Mouse (Mus musculus): ENCODE measurements at regions not wholly inside any gene's neighbourhood (a gene's known extent, or its start where the extent isn't known, plus 50 kb on each side); places are given as distances from the start of the nearest gene placed in this dataset.
"Not testable (repeated sequence)": the region's sequence is repeated elsewhere in the genome, so short reads cannot be mapped to it uniquely, and the experiment has no call there.

DNA sequence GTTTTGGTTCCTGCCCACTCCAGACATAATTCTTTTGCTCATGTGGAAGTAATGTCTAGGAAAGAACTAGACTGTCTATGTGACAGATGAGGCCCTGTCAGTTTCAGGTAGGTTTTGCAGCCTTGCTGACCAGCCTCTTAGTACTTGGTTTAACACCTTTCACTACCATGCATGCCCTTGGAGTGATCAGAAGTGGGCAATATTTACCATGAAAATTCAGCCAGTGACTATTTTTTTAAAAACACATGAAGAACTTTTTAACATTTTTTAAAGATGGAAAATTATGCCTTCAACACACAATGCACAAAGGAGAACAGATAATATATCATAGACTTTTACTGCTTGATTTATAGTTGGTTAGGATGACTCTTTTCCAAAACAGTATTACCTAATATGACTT, 58.1 kb downstream of the Cox7c start:
- intact Hi-C loops (cut with DNase I), result no loop called here
- no peak for DNase-seq

DNA sequence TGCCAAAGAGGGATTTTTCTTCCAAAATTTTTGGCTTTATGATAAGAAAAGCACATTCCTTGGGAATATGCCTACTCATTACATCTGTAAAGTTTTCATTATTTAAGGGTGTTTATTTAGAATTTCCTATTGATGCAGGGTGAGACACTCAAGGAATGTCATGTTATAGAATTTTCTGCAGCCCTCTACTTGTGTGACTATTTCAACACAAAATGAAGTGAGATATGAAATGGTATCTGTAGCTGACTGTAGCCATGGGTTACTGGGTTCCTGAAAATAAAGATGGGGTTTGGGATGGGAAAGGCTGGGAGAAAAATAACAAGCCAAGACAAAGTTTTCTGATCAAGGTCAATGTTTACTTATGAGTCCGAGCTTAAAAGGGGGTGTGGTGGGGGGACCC, 64.6 kb downstream of the Cox7c start:
- intact Hi-C loops (cut with DNase I), result no loop called here

DNA sequence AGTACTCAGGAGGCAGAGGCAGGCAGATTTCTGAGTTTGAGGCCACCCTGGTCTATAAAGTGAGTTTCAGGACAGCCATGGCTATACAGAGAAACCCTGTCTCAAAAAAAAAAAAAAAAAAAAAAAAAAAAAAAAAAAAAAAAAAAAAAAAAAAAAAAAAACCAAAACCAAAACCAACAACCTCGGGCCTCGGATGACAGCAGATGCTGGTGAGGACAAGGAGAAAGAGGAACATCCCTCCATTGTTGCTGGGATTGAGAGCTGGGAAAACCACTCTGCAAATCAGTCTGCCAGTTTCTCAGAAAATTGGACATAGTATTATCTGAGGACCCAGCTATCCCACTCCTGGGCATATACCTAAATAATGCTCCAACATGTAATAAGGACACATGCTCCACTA, 82.7 kb downstream of the Cox7c start:
- intact Hi-C loops (cut with DNase I); DNase-seq: not testable (repeated sequence)

More for the DNA sequence above, 64.6 kb downstream of the Cox7c start:
- no peak for DNase-seq

DNA sequence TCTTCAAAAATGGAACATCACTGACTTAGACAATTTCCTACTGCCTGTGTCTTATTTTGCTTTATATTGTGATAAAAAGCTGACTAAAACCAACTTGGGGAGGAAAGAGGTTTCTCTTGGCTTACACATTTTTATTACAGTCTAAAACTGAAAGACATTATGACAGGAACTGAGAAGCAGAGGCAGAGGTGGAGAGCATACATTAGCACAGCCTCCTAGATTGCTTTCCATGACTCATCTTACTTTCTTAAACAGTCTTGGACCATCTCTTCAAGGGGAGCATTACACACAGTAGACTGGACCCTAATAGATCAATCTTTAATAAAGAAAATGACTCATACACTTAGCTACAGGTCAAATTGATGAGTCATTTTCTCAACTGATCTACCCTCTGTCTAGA, 91.4 kb downstream of the Cox7c start:
- no peak for DNase-seq
- intact Hi-C loops (cut with DNase I), result no loop called here

DNA sequence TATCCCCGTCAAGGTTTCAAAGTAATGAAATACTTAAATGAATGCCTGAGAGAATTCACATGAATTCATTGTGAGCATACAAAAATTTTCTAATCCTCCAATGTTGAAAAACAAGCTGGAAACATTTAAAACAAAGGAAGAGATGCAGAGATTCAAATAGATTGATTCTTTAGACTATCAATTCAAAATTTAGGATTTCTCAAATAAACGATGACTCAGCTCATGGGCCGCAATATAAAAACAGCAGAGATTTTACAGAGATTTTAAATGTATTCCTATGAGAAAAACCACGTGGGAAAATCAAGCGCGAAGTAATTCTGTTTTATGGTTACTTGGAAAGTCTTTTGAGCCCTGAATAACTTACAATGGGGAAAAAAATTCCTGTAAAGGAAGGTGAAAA, 93.8 kb downstream of the Cox7c start:
- intact Hi-C loops (cut with DNase I), result no loop called here
- no peak for DNase-seq

DNA sequence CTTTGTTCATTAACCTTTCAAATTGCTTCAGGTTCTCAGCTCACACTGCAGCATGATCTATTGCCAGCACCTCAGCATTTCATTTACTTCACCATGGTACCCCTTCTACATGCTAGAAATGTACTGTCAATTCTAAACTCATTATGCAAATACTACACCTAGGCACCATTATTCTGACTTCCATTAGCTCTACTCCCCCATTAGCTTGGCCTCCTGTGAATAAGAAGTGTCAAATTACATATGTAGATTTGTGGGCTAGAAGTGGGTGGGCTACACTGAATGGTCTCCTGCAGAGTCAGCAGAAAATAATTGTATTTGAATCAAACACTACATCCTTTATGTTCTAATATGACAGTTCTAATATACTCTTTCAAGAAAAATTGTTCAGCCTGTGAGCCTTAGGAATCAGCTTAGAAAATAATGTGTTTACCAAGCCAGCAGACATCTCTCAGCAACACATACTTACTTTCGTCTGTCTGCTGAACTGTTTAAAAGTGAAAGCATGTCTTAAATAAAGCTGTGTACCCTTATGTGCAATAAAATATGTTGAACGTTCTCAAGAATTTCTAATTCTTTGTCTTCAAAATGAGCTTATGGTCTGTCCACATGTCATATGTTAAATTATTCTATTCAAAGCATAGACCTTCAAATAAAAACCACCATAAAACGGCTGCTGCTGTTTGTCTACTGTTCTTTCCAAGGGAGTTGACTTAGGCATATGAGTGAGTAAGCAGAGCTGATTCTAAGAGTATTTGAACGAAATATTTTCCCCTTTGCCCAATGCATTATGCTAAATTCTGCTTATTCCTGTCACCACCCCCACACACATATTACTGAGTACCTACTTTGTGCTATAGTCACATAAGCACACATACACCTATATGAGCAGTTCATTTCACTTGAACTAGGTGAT, 119.6 kb downstream of the Cox7c start:
- intact Hi-C loops (cut with DNase I), result no loop called here
- DNase-seq, result no peak

DNA sequence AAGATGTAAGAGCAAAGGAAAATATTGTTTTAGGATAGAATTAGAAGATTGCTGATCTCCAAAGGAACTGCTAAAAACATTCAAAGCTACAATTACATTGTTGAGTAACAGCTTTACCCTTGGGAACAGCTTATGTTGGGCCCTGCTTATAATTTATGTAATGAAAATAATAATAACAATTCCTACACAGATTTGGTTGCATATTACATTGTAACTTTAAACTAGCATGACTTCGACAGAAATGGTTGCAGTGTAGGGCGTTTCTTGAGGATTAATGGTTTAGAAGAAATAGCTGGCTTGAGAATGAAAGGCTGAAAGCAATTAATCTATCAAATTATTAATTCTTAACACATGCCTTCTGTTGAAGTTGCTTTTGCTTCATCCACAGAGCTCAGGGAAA, 120.4 kb downstream of the Cox7c start:
- intact Hi-C loops (cut with DNase I), result no loop called here

DNA sequence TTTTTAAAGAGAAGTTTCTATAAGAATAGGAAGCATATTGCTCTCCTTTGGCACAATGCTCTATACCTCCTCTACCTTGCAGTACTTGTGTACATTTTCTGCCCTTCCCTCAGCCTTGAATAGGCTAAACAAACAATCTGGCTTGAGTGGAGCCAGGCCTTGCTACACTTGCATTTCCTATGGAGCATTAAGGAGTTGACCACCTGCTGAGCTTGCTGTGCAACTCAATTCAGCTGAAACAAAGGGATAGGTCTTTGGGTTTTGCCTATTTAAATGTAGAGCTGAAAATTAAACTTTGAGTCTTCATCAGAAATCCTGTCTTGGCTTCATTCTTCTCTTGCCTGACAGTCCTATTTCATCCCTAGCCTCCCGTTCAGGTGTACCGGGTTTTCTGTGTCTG, 124.0 kb downstream of the Cox7c start:
- no peak for DNase-seq
- intact Hi-C loops (cut with DNase I), result no loop called here

More for the DNA sequence above, 120.4 kb downstream of the Cox7c start:
- no peak for DNase-seq

DNA sequence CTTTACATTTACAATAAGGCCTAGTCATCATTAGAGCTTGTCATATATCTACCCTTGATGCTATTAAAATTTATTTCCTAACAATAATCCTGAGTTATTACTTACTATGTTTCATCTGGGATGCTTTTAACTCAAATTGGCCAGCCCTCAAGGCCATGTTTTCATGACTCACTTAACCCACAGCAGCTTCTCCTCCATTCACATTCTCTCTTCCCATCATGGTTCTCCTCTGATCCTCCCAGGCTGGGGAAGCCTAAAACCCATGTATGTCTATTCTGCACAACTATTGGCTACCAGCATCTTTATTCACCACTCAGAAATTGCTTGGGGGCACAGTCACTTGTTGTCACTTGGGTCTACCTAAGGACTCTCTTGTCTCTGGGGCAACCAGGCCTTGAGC, 144.9 kb downstream of the Cox7c start:
- no peak for DNase-seq
- intact Hi-C loops (cut with DNase I), result no loop called here

DNA sequence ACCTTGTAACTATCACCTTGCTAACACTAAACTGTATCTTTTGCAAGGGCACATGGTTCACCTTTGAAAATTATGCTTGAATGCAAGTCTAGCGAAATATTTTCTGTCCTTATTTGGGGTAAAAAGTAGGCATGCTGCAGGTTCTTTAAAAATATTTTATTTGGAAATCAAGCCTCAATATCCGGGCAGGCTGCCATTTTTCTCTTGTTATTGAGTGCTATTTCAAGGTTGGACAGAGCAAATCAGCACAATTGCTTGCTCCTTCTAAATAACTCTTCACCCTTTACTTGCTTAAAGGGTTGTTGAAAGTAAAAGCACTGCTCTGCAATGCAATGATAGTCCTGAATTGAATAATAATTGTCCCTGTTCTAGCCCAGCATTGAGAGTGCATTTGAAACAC, 149.0 kb downstream of the Cox7c start:
- DNase-seq, result no peak
- intact Hi-C loops (cut with DNase I), result no loop called here

DNA sequence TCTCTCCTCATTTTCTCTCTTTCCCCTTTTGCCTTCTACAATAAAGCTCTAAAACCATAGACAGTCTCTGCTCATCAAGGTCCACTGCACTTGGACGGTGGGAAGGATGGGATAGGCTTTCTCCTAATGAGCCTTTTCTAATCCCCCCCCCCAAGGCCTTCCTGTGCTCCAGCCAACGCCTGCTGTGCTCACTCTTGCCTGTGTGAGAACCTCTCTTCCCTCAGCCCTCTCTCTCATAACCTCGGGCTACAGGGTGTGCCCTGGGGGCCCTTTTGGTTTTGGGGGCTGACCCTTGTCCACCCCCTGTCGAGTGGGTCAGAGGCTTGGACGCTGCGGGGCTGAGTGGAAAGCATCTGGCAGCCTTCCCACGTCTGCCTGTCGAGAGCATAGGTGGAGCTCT, 151.6 kb downstream of the Cox7c start:
- intact Hi-C loops (cut with DNase I), result no loop called here
- DNase-seq, result no peak

DNA sequence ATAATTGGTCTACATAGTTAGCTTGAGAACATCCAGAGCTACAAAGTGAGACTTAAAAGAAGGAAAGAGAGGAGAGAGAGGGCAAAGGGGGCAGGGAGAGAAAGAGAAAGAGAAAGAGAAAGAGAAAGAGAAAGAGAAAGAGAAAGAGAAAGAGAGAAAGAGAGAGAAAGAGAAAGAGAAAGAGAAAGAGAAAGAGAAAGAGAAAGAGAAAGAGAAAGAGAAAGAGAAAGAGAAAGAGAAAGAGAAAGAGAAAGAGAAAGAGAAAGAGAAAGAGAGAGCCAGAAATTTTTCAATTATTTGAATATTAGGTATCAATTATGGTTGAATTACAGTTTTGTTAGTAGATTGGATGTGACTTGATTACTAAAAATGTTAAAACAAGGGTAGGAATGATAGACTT, 156.9 kb downstream of the Cox7c start:
- intact Hi-C loops (cut with DNase I), result not testable (repeated sequence)

DNA sequence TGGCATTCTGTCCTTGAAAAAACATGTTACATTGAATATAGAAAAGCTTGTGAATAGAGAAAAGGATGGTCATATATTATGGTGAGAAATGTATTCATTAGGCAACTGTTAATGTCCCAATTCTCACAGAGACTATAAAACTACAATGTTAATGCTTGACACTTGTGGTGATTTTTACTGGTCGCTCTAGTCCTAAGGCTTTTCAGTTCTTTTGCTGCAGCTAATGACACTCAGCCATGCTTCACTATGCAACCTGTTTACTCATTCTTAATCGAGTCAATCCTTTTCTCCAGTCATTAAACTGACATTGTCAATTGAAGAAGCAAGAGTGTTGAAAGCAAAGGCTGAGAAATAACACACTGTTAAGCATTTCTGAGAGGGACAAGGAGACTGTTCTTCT, 163.9 kb downstream of the Cox7c start:
- intact Hi-C loops (cut with DNase I), result loop anchor here (1.0 kb wide), 1 partner anchor 9 kb away; no protein-coding TSS in a partner anchor
- no peak for DNase-seq

More for the DNA sequence above, 156.9 kb downstream of the Cox7c start:
- not testable (repeated sequence) for DNase-seq

DNA sequence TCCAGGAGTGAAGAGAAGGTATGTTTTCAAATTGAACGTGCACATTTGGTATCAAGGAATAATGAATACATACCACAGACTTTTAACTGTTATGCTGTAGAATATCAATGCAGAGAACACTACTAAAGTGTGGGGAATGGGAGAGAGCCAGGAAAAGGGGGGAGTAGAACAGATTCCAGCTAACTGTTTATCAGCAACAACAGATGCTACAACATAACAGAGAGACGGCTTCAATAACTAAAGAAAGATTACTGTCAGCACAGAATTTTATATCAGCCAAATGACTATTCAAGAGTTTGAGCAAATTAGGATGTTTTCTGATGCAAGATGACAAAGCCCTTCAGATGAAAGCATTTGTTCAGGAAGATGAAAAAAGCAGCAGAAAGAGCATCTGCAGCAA, 183.0 kb downstream of the Cox7c start:
- intact Hi-C loops (cut with DNase I), result no loop called here
- no peak for DNase-seq

DNA sequence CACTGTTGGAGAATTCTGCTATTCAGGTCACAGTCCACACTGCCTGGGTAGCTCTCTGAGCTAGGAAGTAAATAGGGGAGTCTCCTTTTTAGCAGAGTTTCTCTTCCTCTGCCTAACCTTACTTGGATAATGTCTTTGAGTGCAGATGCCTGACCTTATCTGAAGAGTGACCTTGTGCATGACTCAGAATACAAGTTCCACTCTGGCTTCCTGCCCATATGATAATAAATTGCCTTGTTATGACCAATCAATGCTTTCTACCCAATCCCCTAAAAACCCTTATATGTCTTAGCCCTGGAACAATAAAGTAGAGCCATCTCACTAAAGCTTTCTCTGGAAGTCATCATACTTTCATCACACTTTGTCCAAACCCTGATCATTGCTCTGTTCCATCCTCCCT, 198.4 kb downstream of the Cox7c start:
- intact Hi-C loops (cut with DNase I), result no loop called here

DNA sequence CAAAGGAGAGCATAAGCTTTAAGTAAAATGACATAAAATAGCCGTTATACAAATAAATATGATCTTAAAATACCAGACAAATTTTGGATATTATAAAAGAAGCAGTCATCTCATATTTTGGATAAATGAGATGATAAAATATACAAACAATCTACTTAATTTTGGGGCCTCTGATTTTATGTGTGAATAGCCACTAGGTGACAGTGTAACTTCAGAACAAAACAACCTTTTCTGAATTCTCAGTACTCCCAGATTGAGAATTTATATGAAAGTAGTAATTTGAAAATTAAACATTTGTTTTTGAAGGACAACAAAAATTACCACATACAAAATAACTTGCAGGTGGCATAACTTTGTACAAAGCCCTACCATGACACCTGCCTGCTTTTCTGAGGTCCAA, 216.8 kb downstream of the Cox7c start:
- no peak for DNase-seq
- intact Hi-C loops (cut with DNase I), result no loop called here

More for the DNA sequence above, 198.4 kb downstream of the Cox7c start:
- no peak for DNase-seq
